Mouse (Mus musculus): ENCODE results near the gene Oat.

DNA sequence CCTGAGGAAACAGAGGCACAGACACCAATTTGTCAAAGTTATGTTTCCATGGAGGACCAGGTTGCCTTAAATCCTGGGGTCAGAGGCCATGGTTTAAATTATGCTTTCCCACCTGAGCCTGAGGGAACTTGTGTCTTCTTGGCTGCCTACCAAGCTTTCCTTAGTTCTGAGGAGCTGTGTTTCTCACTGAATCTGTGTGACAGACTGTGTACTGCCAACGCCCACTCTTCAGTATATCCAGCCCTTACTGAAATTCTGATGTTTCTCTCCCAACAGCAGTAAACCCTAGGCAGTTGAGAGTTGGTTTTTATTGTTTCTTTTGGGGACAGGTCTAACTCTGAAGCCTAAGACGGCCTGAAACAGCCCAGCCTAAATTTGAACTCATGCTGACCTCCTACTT, 17.6 kb upstream of the Oat start:
- no peak for TF ChIP-seq EP300 (optimal IDR thresholded peaks at IDR 0.05)
- TF ChIP-seq CTCF (IDR thresholded peaks at IDR 0.05; ENCODE audit: low read depth) = no peak
